In the genomic region with DNA sequence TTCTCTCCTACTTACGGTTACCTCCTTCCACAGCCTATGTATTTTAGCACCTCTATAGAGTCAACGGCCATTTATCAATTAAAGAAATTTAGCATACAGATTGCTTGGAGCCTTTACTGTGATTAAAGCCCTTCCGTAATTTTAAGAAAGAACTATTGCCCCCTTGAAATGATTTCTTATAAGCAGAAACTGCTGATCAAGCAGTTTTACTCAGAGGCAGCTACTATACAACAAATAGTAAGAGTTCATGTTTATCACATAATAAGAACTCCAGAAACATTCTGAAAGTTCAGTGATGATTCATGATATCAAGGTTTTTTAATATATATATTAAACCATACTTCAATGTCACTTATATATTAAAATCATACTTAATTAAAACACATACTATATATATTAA, we compare ENCODE assay signal across 17 mouse cellular contexts.
"Had no signal": no experiment of that assay in that cellular context is flagged by ENCODE, and none has a peak within 500 bp of the region (broad histone marks: within the 10 kb centered on the region; RNA-seq: fewer than 3 reads in every experiment).

No protein-coding gene starts in this region.

- DNase-seq: retina, postnatal 1 day; right cerebral cortex, adult 18-20 months; right cerebral cortex, postnatal 14 days; right cerebral cortex, postnatal 25 days; right cerebral cortex, postnatal 4 days; spleen, adult 18-20 months; thymus, adult 18-20 months; thymus, adult 2 months; thymus, postnatal 14 days; thymus, postnatal 25 days; thymus, postnatal 36 days; thymus, postnatal 4 days had no signal

- H3K4me3 ChIP-seq: neural tube, embryonic 12.5 days; neural tube, embryonic 13.5 days; neural tube, embryonic 15.5 days; stomach, embryonic 15.5 days had no signal

- H3K36me3 ChIP-seq: neural tube, embryonic 12.5 days; neural tube, embryonic 13.5 days; neural tube, embryonic 15.5 days; stomach, embryonic 15.5 days had no signal

- H3K9me3 ChIP-seq: neural tube, embryonic 12.5 days; neural tube, embryonic 13.5 days; neural tube, embryonic 15.5 days; stomach, embryonic 15.5 days had no signal

- H3K9ac ChIP-seq: neural tube, embryonic 12.5 days; neural tube, embryonic 13.5 days; neural tube, embryonic 15.5 days; stomach, embryonic 15.5 days had no signal

- H3K27ac ChIP-seq: neural tube, embryonic 12.5 days; neural tube, embryonic 13.5 days; neural tube, embryonic 15.5 days; stomach, embryonic 15.5 days; stomach, postnatal 0 days had no signal

- H3K4me1 ChIP-seq: neural tube, embryonic 12.5 days; neural tube, embryonic 13.5 days; neural tube, embryonic 15.5 days; stomach, embryonic 15.5 days had no signal

- H3K4me2 ChIP-seq: neural tube, embryonic 12.5 days; neural tube, embryonic 13.5 days; neural tube, embryonic 15.5 days; stomach, embryonic 15.5 days had no signal

- H3K27me3 ChIP-seq: neural tube, embryonic 12.5 days; neural tube, embryonic 13.5 days; neural tube, embryonic 15.5 days; stomach, embryonic 15.5 days had no signal
